Mouse (Mus musculus) hematopoietic stem cell, adult 5-6 weeks (primary cell): ENCODE data around the gene Gdf15. TPM values are rescaled to one million over a fixed set of nuclear protein-coding genes. Genes with fewer than 3 reads are reported as not detected.
A peak's percentile ranks its signal among the peaks of the same experiment; 100 is the strongest.

Source experiments
- ATAC-seq, 2 experiments: fragments of 125-278 bp in 1 of 2; replicated peaks in 1 of 2; 2 replicates each; pipeline ENCODE4 v1.8.0; 2016 to 2017; ENCODE audit warnings: inconsistent platforms in 2 of 2, mild to moderate bottlenecking in 2 of 2, moderate number of reproducible peaks in 2 of 2, low read depth in 1 of 2, moderate TSS enrichment in 1 of 2; ENCODE audit not compliant: low FRiP score in 2 of 2, poor library complexity in 2 of 2, severe bottlenecking in 2 of 2, insufficient read depth in 1 of 2, low TSS enrichment in 1 of 2
- total RNA-seq: library from RNA; stranded (forward); fragments of 172-1452, 232-1000 nt; gene quantifications from 2 replicates; pipeline ENCODE4 v1.2.3, GENCODE M21; 2017

The Gdf15 gene
- total RNA-seq, 1 experiment from 2014 or later: 1.7 TPM

DNA sequence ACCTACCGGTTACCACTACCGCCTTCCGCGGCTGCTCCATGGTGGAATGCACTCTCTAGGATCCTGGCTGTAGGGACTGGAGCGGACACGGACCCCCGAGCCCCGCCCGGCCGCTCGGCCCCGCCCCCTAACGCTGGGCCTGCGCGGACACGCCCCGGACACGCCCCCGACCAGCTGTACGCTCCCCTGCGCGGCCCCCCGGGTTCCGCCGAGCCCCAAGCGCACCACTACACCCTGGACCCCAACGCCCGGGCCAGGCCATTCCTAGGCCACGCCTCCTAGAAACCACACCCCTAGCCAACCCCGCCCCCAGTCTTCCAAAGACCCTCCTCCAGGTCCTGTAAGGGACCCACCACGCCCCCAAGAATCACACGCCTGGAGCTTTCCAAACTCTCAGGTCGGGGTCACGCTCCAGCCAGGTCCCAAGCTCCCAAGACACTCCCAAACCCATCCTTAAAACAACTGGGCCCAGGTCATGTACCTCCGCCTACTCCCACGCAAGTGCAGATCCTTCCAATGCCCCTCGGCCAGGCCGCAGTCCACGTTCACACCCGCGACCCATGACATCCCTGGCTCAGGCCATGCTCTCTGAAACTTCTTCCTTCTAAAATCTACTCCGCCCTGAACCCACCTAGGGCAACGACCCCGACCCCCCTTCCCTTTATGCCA is 27.5 kb upstream of the Gdf15 start:
- ATAC-seq: peak; percentile 82 to 86

- ATAC-seq: peak in 1 of 2 experiments; percentile 43; a peak in 3 of 4 replicates
These were observed 26.8 kb upstream of the Gdf15 start for GRCm38 (mm10) chr8:70658897-70659603.

GRCm38 (mm10) chr8:70657739-70658138 is 25.5 kb upstream of the Gdf15 start:
- ATAC-seq: no peak

GRCm38 (mm10) chr8:70657214-70657613 is 25.0 kb upstream of the Gdf15 start:
- ATAC-seq: no peak

GRCm38 (mm10) chr8:70656193-70656790 is 24.0 kb upstream of the Gdf15 start:
- ATAC-seq: no peak

- ATAC-seq: no peak
These were observed 23.2 kb upstream of the Gdf15 start for GRCm38 (mm10) chr8:70655469-70655868.

- ATAC-seq: no peak
These were observed 21.9 kb upstream of the Gdf15 start for GRCm38 (mm10) chr8:70654121-70654520.

- ATAC-seq: peak; percentile 25 to 57; a peak in 3 of 4 replicates
These were observed 21.0 kb upstream of the Gdf15 start for GRCm38 (mm10) chr8:70653226-70653625.

- no peak for ATAC-seq
These were observed 18.1 kb upstream of the Gdf15 start for GRCm38 (mm10) chr8:70650351-70650750.

GRCm38 (mm10) chr8:70649324-70649723 is 17.1 kb upstream of the Gdf15 start:
- peak; percentile 35 to 55; a peak in 3 of 4 replicates for ATAC-seq

DNA sequence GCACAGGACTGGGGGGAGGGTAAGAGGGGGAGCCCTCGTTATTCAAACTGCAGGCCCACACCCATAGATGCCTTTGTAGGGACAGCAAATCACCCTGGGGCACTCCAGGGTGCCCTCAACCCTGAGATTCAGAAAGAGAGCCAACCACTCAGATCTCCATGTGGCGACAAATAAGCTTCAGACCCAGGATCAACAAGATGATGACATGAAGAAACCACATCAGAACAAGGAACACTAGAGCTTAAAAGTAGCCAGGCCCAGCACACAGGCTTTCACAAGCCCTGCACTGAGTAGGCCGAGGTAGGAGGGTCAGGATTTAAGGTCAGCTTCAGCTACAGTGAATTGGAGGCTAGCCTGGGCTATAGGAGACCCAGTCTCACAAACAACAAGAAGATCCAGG is 16.7 kb upstream of the Gdf15 start:
- no peak for ATAC-seq

DNA sequence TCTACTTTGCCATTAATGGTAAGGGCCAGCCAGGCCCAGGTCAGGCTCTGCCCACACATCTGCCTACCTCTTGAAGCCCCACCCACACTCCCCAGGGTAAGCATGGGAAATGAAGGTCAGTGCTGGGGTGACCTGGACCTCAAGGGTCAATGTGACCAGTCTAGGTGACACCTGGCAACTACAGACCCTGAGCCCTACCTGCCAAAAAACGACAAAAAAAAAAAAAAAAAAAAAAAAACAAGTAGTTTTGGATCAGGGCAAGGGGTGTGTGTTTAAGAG is 15.8 kb upstream of the Gdf15 start:
- no peak for ATAC-seq

DNA sequence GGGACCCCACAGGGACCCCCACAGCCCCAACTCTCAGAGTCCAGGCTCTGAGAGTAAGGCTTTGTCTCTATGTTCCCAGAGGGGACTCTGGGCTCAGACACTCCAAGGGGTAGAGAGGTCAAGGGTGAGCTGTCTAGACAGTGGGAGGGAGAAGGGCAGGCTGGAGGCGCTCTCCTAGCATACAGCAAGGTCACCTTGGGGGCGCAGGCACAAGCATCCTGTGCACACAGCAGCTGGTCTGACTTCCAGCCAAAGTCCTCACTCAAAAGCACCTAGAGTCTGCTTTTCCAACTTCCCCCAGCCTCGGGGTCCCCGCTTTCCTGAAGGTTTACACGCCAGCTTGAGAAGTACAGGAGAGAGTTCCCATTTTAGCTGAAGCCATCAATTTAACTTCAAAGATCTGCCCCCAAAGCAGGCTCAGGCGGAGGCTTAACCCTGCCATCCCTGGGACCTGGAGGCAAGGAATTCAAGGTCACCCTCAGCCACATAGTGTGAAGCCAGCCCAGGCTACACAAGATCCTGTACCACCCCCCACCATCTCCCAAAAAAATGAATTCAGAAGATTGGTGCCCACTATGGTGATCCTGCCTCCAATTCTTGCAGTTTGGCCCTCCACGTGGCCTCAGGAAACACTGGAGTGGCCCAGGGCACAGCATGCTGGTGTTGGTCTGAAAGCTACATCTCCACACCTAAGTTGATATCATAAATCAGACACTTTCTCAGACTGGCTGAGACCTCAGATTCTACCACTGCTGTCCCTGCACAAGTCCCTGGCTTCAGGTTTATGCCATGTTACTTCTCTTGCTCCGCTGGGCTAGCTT is 15.3 kb upstream of the Gdf15 start:
- ATAC-seq: no peak

DNA sequence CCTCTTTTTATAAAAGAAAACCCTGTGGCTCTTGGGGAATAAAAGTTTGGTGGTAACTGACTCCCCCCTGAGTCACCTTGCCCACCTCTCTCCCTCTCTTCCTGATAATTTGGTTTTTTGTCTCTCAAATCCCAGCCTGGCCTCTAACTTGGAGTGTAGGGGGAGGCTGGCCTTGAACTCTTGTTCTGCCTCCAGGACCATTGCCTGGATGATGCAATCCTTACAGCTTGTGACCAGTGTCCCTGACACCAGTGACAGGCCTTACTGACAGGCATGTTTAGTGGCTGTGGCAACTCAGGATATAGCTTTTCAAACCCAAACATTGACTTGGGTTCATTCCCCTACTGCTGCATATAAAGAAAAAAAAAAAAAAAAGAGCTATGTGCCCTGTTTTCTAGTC is 14.5 kb upstream of the Gdf15 start:
- ATAC-seq: no peak

- ATAC-seq: 0 out of 4 replicates have a peak, but pooled peaks of 1 of the 2 experiments have one; percentile 1
These were observed 14.1 kb upstream of the Gdf15 start for GRCm38 (mm10) chr8:70646369-70646768.

- ATAC-seq: 0 out of 4 replicates have a peak, but pooled peaks of 1 of the 2 experiments have one; percentile 18
These were observed 13.4 kb upstream of the Gdf15 start for GRCm38 (mm10) chr8:70645501-70646224.

- ATAC-seq: no peak
These were observed 11.8 kb upstream of the Gdf15 start for GRCm38 (mm10) chr8:70644065-70644464.
